Mouse (Mus musculus): ENCODE data around the gene Dmrt1. TPM values are rescaled to one million over a fixed set of nuclear protein-coding genes. Genes with fewer than 3 reads are reported as not detected.

The Dmrt1 gene
- total and polyA plus RNA-seq, 3 experiments, result not detected

GRCm38 (mm10) chr19:25497434-25497833 is 8.0 kb upstream of the Dmrt1 start:
- H3K4me3 ChIP-seq (ENCODE audit: control insufficient read depth in 1 of 2, insufficient read depth in 1 of 2, low read depth in 2 of 2, low read length in 2 of 2), result no peak overlapping the region
- no peaks in the 10 kb centered on the region for H3K9me3 ChIP-seq (replicated peaks; ENCODE audit: insufficient read depth, low read length)
- no peak for DNase-seq (ENCODE audit: low read depth, low spot score)
- H3K27ac ChIP-seq (ENCODE audit: control insufficient read depth, low read depth, low read length), result no peak overlapping the region
- H3K9ac ChIP-seq (ENCODE audit: control insufficient read depth, low read depth, low read length, poor library complexity, severe bottlenecking), result no peak overlapping the region
- H3K36me3 ChIP-seq (ENCODE audit: control insufficient read depth in 1 of 2, insufficient read depth in 2 of 2, low read length in 2 of 2), result no peaks in the 10 kb centered on the region
- TF ChIP-seq MYC (IDR thresholded peaks at IDR 0.05; ENCODE audit: low read depth, low read length) (no peak), MYB (IDR thresholded peaks at IDR 0.05; ENCODE audit: low read depth, low read length) (no peak), GATA1 (IDR thresholded peaks at IDR 0.05; ENCODE audit: low read depth, low read length) (no peak)
- H3K79me2 ChIP-seq (ENCODE audit: control insufficient read depth, insufficient read depth, low read length, poor library complexity), result no peaks in the 10 kb centered on the region
- H3K4me1 ChIP-seq (ENCODE audit: control insufficient read depth in 1 of 2, insufficient read depth in 2 of 2, low read length in 2 of 2), result no peaks in the 10 kb centered on the region
- H3K27me3 ChIP-seq (ENCODE audit: control insufficient read depth in 1 of 2, insufficient read depth in 2 of 2, low read length in 2 of 2), result no peaks in the 10 kb centered on the region; a peak in 1 of 4 replicates

GRCm38 (mm10) chr19:25504878-25505277 is 540 bp upstream of the Dmrt1 start:
- Histone ChIP-seq H3K4me3 (ENCODE audit: control insufficient read depth in 1 of 2, insufficient read depth in 1 of 2, low read depth in 2 of 2, low read length in 2 of 2) (no peak overlapping the region), H3K9me3 (replicated peaks; ENCODE audit: insufficient read depth, low read length) (no peaks in the 10 kb centered on the region), H3K27me3 (ENCODE audit: control insufficient read depth in 1 of 2, insufficient read depth in 2 of 2, low read length in 2 of 2) (no peaks in the 10 kb centered on the region; a peak in 1 of 4 replicates), H3K9ac (ENCODE audit: control insufficient read depth, low read depth, low read length, poor library complexity, severe bottlenecking) (no peak overlapping the region), H3K4me1 (ENCODE audit: control insufficient read depth in 1 of 2, insufficient read depth in 2 of 2, low read length in 2 of 2) (no peaks in the 10 kb centered on the region), H3K27ac (ENCODE audit: control insufficient read depth, low read depth, low read length) (no peak overlapping the region), H3K79me2 (ENCODE audit: control insufficient read depth, insufficient read depth, low read length, poor library complexity) (no peaks in the 10 kb centered on the region), H3K36me3 (ENCODE audit: control insufficient read depth in 1 of 2, insufficient read depth in 2 of 2, low read length in 2 of 2) (no peaks in the 10 kb centered on the region)
- no peak for DNase-seq (ENCODE audit: low read depth, low spot score)
- TF ChIP-seq TBP (IDR thresholded peaks at IDR 0.05; ENCODE audit: low read depth, low read length) (no peak), MYB (IDR thresholded peaks at IDR 0.05; ENCODE audit: low read depth, low read length) (no peak), SMC3 (IDR thresholded peaks at IDR 0.05; ENCODE audit: low read depth, low read length) (no peak), ZKSCAN1 (IDR thresholded peaks at IDR 0.05; ENCODE audit: low read depth, low read length) (no peak), MAFK (IDR thresholded peaks at IDR 0.05; ENCODE audit: borderline replicate concordance, low read depth, low read length) (no peak), ZMIZ1 (IDR thresholded peaks at IDR 0.05; ENCODE audit: low read depth, low read length) (no peak)

GRCm38 (mm10) chr19:25506616-25507015 is 1.2 kb downstream of the Dmrt1 start:
- no peak overlapping the region for H3K9ac ChIP-seq (ENCODE audit: control insufficient read depth, low read depth, low read length, poor library complexity, severe bottlenecking)
- no peak overlapping the region for H3K27ac ChIP-seq (ENCODE audit: control insufficient read depth, low read depth, low read length)
- DNase-seq (ENCODE audit: low read depth, low spot score), result no peak
- H3K36me3 ChIP-seq (ENCODE audit: control insufficient read depth in 1 of 2, insufficient read depth in 2 of 2, low read length in 2 of 2), result no peaks in the 10 kb centered on the region
- no peaks in the 10 kb centered on the region for H3K27me3 ChIP-seq (ENCODE audit: control insufficient read depth in 1 of 2, insufficient read depth in 2 of 2, low read length in 2 of 2)
- TF ChIP-seq E2F4 (IDR thresholded peaks at IDR 0.05; ENCODE audit: borderline replicate concordance, low read depth, low read length) (no peak), SMC3 (IDR thresholded peaks at IDR 0.05; ENCODE audit: low read depth, low read length) (no peak), UBTF (IDR thresholded peaks at IDR 0.05; ENCODE audit: borderline replicate concordance, insufficient read depth, low read depth, low read length) (no peak), CHD1 (IDR thresholded peaks at IDR 0.05; ENCODE audit: low read depth, low read length) (no peak), EP300 (IDR thresholded peaks at IDR 0.05; ENCODE audit: low read depth in 1 of 2, low read length in 2 of 2) (no peak), GABPA (IDR thresholded peaks at IDR 0.05; ENCODE audit: low read depth, low read length) (no peak), ELF1 (IDR thresholded peaks at IDR 0.05; ENCODE audit: low read depth, low read length) (no peak), GATA1 (IDR thresholded peaks at IDR 0.05; ENCODE audit: low read depth, low read length) (no peak), POLR2AphosphoS2 (IDR thresholded peaks at IDR 0.05; ENCODE audit: low read length) (no peak), NELFE (IDR thresholded peaks at IDR 0.05; ENCODE audit: low read depth, low read length) (no peak), MAFK (IDR thresholded peaks at IDR 0.05; ENCODE audit: borderline replicate concordance, low read depth, low read length) (no peak), TAL1 (IDR thresholded peaks at IDR 0.05; ENCODE audit: low read length) (no peak), JUND (IDR thresholded peaks at IDR 0.05; ENCODE audit: low read depth, low read length) (no peak), SIN3A (IDR thresholded peaks at IDR 0.05; ENCODE audit: low read length) (no peak)
- no peaks in the 10 kb centered on the region for H3K4me1 ChIP-seq (ENCODE audit: control insufficient read depth in 1 of 2, insufficient read depth in 2 of 2, low read length in 2 of 2)
- H3K79me2 ChIP-seq (ENCODE audit: control insufficient read depth, insufficient read depth, low read length, poor library complexity), result no peaks in the 10 kb centered on the region
- H3K4me3 ChIP-seq (ENCODE audit: control insufficient read depth in 1 of 2, insufficient read depth in 1 of 2, low read depth in 2 of 2, low read length in 2 of 2), result no peak overlapping the region
- H3K9me3 ChIP-seq (replicated peaks; ENCODE audit: insufficient read depth, low read length), result no peaks in the 10 kb centered on the region
